Mouse (Mus musculus) E14TG2a.4 (cell line): ENCODE data around the gene Lrig2.

Experiments used
- CTCF ChIP-seq: conservative IDR thresholded peaks from 2 replicates; pipeline ENCODE4 v1.5.1; 2014; ENCODE audit warnings: low read length
- POU5F1 ChIP-seq: IDR thresholded peaks from 2 replicates; pipeline ENCODE4 v1.6.1; 2014; ENCODE audit warnings: low read length, borderline replicate concordance

- TF ChIP-seq CTCF (no peak), POU5F1 (no peak)
Observed at GRCm38 (mm10) chr3:104444946-104445460, 66.7 kb downstream of the Lrig2 start.
